In genomic region chr12:117468329-117468728, GRCm38 (mm10) we compare ENCODE assay signal across 11 mouse cellular contexts. TPM values are rescaled to one million over a fixed set of nuclear protein-coding genes. Genes with fewer than 3 reads are reported as not detected.
DNase-seq lines count a peak whose midpoint lies in the region; ATAC-seq lines count a peak whose summit lies in the region.
"Had no signal": no experiment of that assay in that cellular context is flagged by ENCODE, and none has a peak within 500 bp of the region (broad histone marks: within the 10 kb centered on the region; RNA-seq: fewer than 3 reads in every experiment).

No protein-coding gene starts in this region.

- H3K36me3 ChIP-seq in forebrain, embryonic 11.5 days (ENCODE audit: control insufficient read depth, insufficient read depth, low read length), result no peaks in the 10 kb centered on the region
- H3K36me3 ChIP-seq in forebrain, embryonic 13.5 days (ENCODE audit: poor library complexity, severe bottlenecking), result no peaks in the 10 kb centered on the region
- H3K36me3 ChIP-seq: embryonic facial prominence, embryonic 13.5 days had no signal

- H3K27me3 ChIP-seq in forebrain, embryonic 11.5 days (ENCODE audit: control insufficient read depth, insufficient read depth, low read length), result no peaks in the 10 kb centered on the region
- H3K27me3 ChIP-seq in forebrain, embryonic 13.5 days, result no peaks in the 10 kb centered on the region
- H3K27me3 ChIP-seq: embryonic facial prominence, embryonic 13.5 days had no signal

- peak; percentile 4 for DNase-seq in forebrain, embryonic 11.5 days (ENCODE audit: low spot score)
- DNase-seq in layer of hippocampus, postnatal 36 days, result peak; percentile 15 to 19
- DNase-seq in layer of hippocampus, adult 11-12 months (ENCODE audit: low spot score), result no peak
- peak; percentile 37 for DNase-seq in gastrocnemius, postnatal 25 days
- peak; percentile 64 for DNase-seq in lung, postnatal 10 days
- DNase-seq in ovary, postnatal 10 days (ENCODE audit: low spot score), result no peak
- DNase-seq in cerebellum, adult 11 months, result no peak
- DNase-seq: cerebellum, adult 18-20 months had no signal

- no peak overlapping the region for H3K27ac ChIP-seq in forebrain, embryonic 11.5 days (ENCODE audit: low read depth, low read length)
- no peak overlapping the region for H3K27ac ChIP-seq in forebrain, embryonic 13.5 days
- H3K27ac ChIP-seq: embryonic facial prominence, embryonic 13.5 days; liver, embryonic 14.5 days had no signal

- no peaks in the 10 kb centered on the region for H3K9me3 ChIP-seq in forebrain, embryonic 11.5 days (ENCODE audit: control insufficient read depth, low read length)
- no peaks in the 10 kb centered on the region for H3K9me3 ChIP-seq in forebrain, embryonic 13.5 days (replicated peaks)
- H3K9me3 ChIP-seq: embryonic facial prominence, embryonic 13.5 days had no signal

- WGBS in forebrain, embryonic 11.5 days, result 83% methylated on average over 5 of the region's 5 CpGs
- 79% methylated on average over 5 of the region's 5 CpGs for WGBS in forebrain, embryonic 13.5 days

- no peak overlapping the region for H3K9ac ChIP-seq in forebrain, embryonic 11.5 days (ENCODE audit: low read length)
- H3K9ac ChIP-seq in forebrain, embryonic 13.5 days, result no peak overlapping the region
- H3K9ac ChIP-seq: embryonic facial prominence, embryonic 13.5 days; liver, embryonic 14.5 days had no signal

- H3K4me3 ChIP-seq in forebrain, embryonic 11.5 days (ENCODE audit: low read depth, low read length), result no peak overlapping the region
- H3K4me3 ChIP-seq in forebrain, embryonic 13.5 days, result no peak overlapping the region
- H3K4me3 ChIP-seq: embryonic facial prominence, embryonic 13.5 days had no signal

- H3K4me1 ChIP-seq in forebrain, embryonic 11.5 days (replicated peaks; ENCODE audit: control insufficient read depth, insufficient read depth, low read length), result no peaks in the 10 kb centered on the region
- no peaks in the 10 kb centered on the region for H3K4me1 ChIP-seq in forebrain, embryonic 13.5 days
- H3K4me1 ChIP-seq: embryonic facial prominence, embryonic 13.5 days had no signal

- H3K4me2 ChIP-seq in forebrain, embryonic 11.5 days (ENCODE audit: low read depth, low read length, severe bottlenecking), result no peak overlapping the region
- no peak overlapping the region for H3K4me2 ChIP-seq in forebrain, embryonic 13.5 days
- H3K4me2 ChIP-seq: embryonic facial prominence, embryonic 13.5 days had no signal

- no peak for ATAC-seq in forebrain, embryonic 11.5 days (replicated peaks; ENCODE audit: low FRiP score)
- no peak for ATAC-seq in forebrain, embryonic 13.5 days

RNA-seq across cellular contexts. Expression of gene Rapgef5, which starts 48.0 kb away (rescaled TPM):
- polyA plus RNA-seq in forebrain, embryonic 11.5 days (2014; fragmentation: Nextera tagmentation; extraction: Ambion mirVana), result 7.9 and 8.3 TPM in 2 replicates
- polyA plus RNA-seq in forebrain, embryonic 13.5 days (2015; fragmentation: Nextera tagmentation; extraction: Ambion mirVana), result 18.5 and 19.8 TPM in 2 replicates
- total RNA-seq in layer of hippocampus, postnatal 36 days (2021), result 100 to 1,000 TPM; 189 to 207 TPM
- 1 to 10 TPM; 5.0 to 6.5 TPM for total RNA-seq in gastrocnemius, postnatal 25 days (2021)

Comparison
In these comparisons a context has a peak if more than half of its experiments do, and no peak if none do; other contexts are left out.
1. DNase-seq: peak in forebrain, embryonic 11.5 days (single experiment), layer of hippocampus, postnatal 36 days (2 of 2), gastrocnemius, postnatal 25 days (single experiment) and lung, postnatal 10 days (single experiment); none in layer of hippocampus, adult 11-12 months (single experiment), ovary, postnatal 10 days (single experiment) and cerebellum, adult 11 months (single experiment).
2. RNA of gene Rapgef5, which starts 48.0 kb away (total RNA-seq): 189 to 207 TPM in layer of hippocampus, postnatal 36 days; 5.0 to 6.5 TPM in gastrocnemius, postnatal 25 days; every median in the first group is over 10 times any median in the second.